Mouse (Mus musculus) myocyte (in vitro differentiated cells): ENCODE results near the gene Cacng1.

ENCODE experiments used
- E2F4 ChIP-seq: IDR thresholded peaks from one replicate; pipeline ENCODE4 v1.6.1; 2011; ENCODE audit warnings: mild to moderate bottlenecking, control low read depth, moderate library complexity; ENCODE audit not compliant: insufficient read depth
- MAX ChIP-seq: IDR thresholded peaks from one replicate; pipeline ENCODE4 v1.6.1; 2011; ENCODE audit warnings: low read depth, mild to moderate bottlenecking, control low read depth
- MYOG ChIP-seq, 3 experiments: IDR thresholded peaks; one replicate each; pipeline ENCODE4 v1.6.1; 2011; ENCODE audit warnings: control low read depth in 2 of 3, low read depth in 2 of 3, mild to moderate bottlenecking in 2 of 3; ENCODE audit not compliant: insufficient read length in 2 of 3, control insufficient read depth in 1 of 3, insufficient read depth in 1 of 3
- POLR2A ChIP-seq: IDR thresholded peaks from one replicate; pipeline ENCODE4 v1.6.1; 2011; ENCODE audit warnings: low read depth, mild to moderate bottlenecking, control low read depth, moderate library complexity; ENCODE audit not compliant: insufficient read length
- TCF12 ChIP-seq: IDR thresholded peaks from one replicate; pipeline ENCODE4 v1.6.1; 2011; ENCODE audit warnings: mild to moderate bottlenecking, control low read depth; ENCODE audit not compliant: poor library complexity, insufficient read depth, severe bottlenecking

DNA sequence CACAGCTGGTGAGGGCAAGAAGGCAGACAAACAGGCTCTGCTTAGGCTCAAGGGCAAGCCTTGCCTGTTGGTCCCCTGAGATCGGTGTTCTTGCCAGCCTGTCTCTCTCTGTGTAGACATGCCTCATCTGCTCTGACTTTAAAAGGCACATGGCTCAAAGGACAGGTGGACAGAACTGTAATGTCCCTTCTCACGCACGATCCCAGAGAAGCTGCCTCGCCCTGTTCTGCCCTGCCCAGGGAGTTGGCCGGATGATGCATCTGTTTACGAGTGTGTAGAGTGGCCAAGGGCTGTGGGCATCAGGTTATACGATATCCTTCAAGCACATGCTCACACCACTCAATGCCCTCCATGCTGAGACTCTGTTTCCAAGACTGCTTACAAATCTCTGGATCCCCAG lies 2.0 kb downstream of the Cacng1 start:
- TF ChIP-seq MYOG (IDR thresholded peaks at IDR 0.05; ENCODE audit: control insufficient read depth in 1 of 3, insufficient read depth in 1 of 3, insufficient read length in 2 of 3, low read depth in 2 of 3) (peak; percentile 35 to 91 (median 78)), POLR2A (peak; percentile 62), E2F4 (no peak), TCF12 (peak; percentile 56), MAX (peak; percentile 69)
